Mouse (Mus musculus) cortical plate, adult 2 months (tissue): ENCODE results near the gene Ppp1cb.

Experiments used
- CTCF ChIP-seq: fragments of 200-500 bp; IDR thresholded peaks from 2 replicates; pipeline ENCODE4 v1.5.1; 2011; ENCODE audit warnings: mild to moderate bottlenecking, control low read depth, low read length; ENCODE audit not compliant: insufficient read depth; ENCODE audit errors: extremely low read depth
- POLR2A ChIP-seq: fragments of 200-500 bp; IDR thresholded peaks from 2 replicates; pipeline ENCODE4 v1.6.1; 2011; ENCODE audit warnings: mild to moderate bottlenecking, low read length, control low read depth; ENCODE audit not compliant: insufficient read depth; ENCODE audit errors: extremely low read depth

DNA sequence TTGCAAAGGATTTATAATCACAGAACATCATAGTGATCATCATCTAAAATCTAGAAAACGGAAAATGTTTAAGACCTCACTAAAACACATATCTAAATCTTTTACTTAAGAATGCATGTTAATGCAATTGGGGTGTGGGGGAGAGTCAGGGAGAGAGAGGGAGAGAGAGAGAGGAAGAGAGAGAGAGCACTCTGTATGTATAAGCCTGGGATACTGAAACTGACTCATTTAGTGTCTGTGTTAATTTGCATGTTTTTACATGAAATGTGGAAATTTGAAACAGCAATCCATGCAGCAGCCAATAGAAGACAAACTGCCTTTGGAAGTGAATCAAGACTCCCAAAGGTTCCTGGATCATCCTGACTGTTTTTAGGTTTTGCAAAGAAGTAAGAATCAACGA is 45.1 kb upstream of the Ppp1cb start:
- TF ChIP-seq POLR2A (no peak), CTCF (no peak)
